Mouse (Mus musculus) erythroblast, embryonic 14.5 days (primary cell): ENCODE results near the gene Dhfr.

ENCODE experiments used
- GATA1 ChIP-seq: IDR thresholded peaks from 2 replicates; pipeline ENCODE4 v1.6.1; 2012; ENCODE audit warnings: low read length, inconsistent platforms, mixed read lengths
- TAL1 ChIP-seq: IDR thresholded peaks from 3 replicates; pipeline ENCODE4 v1.6.1; 2012; ENCODE audit warnings: low read length, inconsistent platforms, mixed read lengths

DNA sequence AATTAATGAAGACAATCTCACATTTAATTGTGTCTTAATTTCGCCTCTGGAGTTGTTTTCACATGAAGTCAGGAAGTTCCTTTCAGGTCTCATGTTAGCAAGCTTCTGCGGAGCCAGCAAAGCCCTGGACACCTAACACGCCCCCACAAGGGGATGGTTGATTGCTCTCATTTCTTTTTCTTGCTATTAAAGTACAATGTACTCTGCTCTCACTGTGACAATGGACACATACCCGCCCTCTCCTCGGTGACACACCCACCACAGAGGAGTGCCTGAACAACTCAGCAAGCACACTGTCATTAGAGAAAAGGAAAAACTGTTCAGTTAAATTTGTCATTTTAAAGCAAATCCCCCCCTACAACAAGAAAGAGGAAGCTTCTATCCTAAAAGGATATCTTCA is 8.2 kb upstream of the Dhfr start:
- TF ChIP-seq GATA1 (no peak), TAL1 (no peak)
